Mouse (Mus musculus) forebrain, embryonic 13.5 days (tissue): Measurements from ENCODE around the gene Dctn5. TPM values are rescaled to one million over a fixed set of nuclear protein-coding genes. Genes with fewer than 3 reads are reported as not detected.

Experiments
- ATAC-seq: fragments of 200-750 bp; cut with Nextera tagmentation; 2 replicates; pipeline ENCODE4 v1.8.0; 2017
- H3K27ac ChIP-seq: fragments of 300-500 bp; sonication (generic); 2 replicates; pipeline ENCODE4 v1.5.1; 2015; ENCODE audit warnings: inconsistent platforms, mild to moderate bottlenecking, moderate library complexity
- H3K27me3 ChIP-seq: fragments of 300-500 bp; sonication (generic); 2 replicates; pipeline ENCODE4 v1.6.1; 2015; ENCODE audit warnings: mild to moderate bottlenecking, inconsistent platforms
- H3K36me3 ChIP-seq: fragments of 300-500 bp; sonication (generic); 2 replicates; pipeline ENCODE4 v1.6.1; 2015; ENCODE audit warnings: mild to moderate bottlenecking, inconsistent platforms; ENCODE audit not compliant: poor library complexity, severe bottlenecking
- H3K4me1 ChIP-seq: fragments of 300-500 bp; sonication (generic); 2 replicates; pipeline ENCODE4 v1.6.1; 2015; ENCODE audit warnings: inconsistent platforms
- H3K4me2 ChIP-seq: fragments of 300-500 bp; sonication (generic); 2 replicates; pipeline ENCODE4 v1.6.1; 2015; ENCODE audit warnings: inconsistent platforms, mild to moderate bottlenecking, moderate library complexity
- H3K4me3 ChIP-seq: fragments of 300-500 bp; sonication (generic); 2 replicates; pipeline ENCODE4 v1.5.1; 2015; ENCODE audit warnings: mild to moderate bottlenecking, inconsistent platforms
- H3K9ac ChIP-seq: fragments of 300-500 bp; sonication (generic); 2 replicates; pipeline ENCODE4 v1.6.1; 2015; ENCODE audit warnings: mild to moderate bottlenecking, inconsistent platforms
- H3K9me3 ChIP-seq: fragments of 300-500 bp; sonication (generic); replicated peaks from 2 replicates; pipeline ENCODE4 v1.6.1; 2016; ENCODE audit warnings: inconsistent platforms
- WGBS: fragments of 180-500 bp; shearing (Covaris S2); methylation state at CpG from one replicate; pipeline ENCODE4 v1.1.7; 2015; 5-methylcytosine and 5-hydroxymethylcytosine counted together
- polyA plus RNA-seq: library from polyadenylated mRNA; unstranded; fragments of >200 nt; fragmentation: Nextera tagmentation; extraction: Ambion mirVana; gene quantifications from 2 replicates; pipeline ENCODE4 v1.2.1, GENCODE M21; 2015

The Dctn5 gene
- polyA plus RNA-seq, 1 experiment from 2014 or later: 140 TPM

DNA sequence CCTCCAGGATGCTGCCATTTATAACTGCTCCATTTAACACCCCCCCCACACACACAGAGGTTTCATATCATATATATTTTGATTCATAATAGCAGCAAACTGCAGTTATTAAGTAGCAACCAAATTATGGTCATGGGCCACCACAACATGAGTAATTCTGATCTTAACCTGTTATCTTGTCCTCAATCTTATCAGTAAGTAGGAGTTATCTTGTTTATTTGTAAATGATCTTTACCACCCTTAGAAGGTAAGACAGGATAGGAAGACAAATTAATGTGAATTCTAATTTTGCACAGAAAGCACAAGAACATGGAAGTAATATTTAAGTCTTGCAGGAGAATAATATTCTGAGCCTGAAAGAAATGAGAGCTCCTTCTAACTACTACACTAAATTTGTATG lies 1.0 kb upstream of the Dctn5 start:
- Histone ChIP-seq H3K9ac (peak overlapping the region; percentile 87), H3K4me1 (peaks cover 19% of the 10 kb centered on the region), H3K4me3 (peak overlapping the region; percentile 93), H3K36me3 (peaks cover 43% of the 10 kb centered on the region), H3K27me3 (no peaks in the 10 kb centered on the region), H3K9me3 (no peaks in the 10 kb centered on the region), H3K4me2 (peak overlapping the region; percentile 84), H3K27ac (no peak overlapping the region)
- no peak for ATAC-seq

GRCm38 (mm10) chr7:122133338-122133625 lies 441 bp downstream of the Dctn5 start:
- ATAC-seq: no peak
- Histone ChIP-seq H3K4me3 (peak overlapping the region; percentile 93), H3K27me3 (no peaks in the 10 kb centered on the region), H3K36me3 (peaks cover 43% of the 10 kb centered on the region), H3K9ac (peak overlapping the region; percentile 87), H3K27ac (peak overlapping the region; percentile 57; the same call in 1 of the 2 replicates), H3K4me2 (peak overlapping the region; percentile 84), H3K4me1 (peaks cover 19% of the 10 kb centered on the region), H3K9me3 (no peaks in the 10 kb centered on the region)
- 20% methylated on average over 8 of the region's 8 CpGs for WGBS

DNA sequence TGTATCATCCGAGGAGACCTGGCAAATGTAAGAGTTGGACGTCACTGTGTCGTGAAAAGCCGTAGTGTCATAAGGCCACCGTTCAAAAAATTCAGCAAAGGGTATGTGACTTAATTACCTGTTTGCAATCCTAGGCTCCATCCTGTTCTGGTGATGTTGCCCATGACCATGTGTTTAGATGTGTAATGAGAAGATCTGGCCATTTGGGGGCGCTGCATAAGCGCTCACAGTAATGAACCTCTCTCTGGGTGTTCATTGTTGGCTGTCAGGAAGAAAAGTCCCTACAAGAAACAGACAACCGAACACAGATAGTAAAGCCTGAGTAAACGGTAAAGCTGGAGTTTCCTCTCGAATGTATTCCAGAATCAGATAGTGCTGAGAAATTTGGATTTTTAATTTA lies 2.2 kb downstream of the Dctn5 start:
- ATAC-seq: no peak
- Histone ChIP-seq H3K27ac (no peak overlapping the region), H3K4me3 (no peak overlapping the region), H3K27me3 (no peaks in the 10 kb centered on the region), H3K4me1 (peaks cover 19% of the 10 kb centered on the region), H3K9ac (no peak overlapping the region), H3K4me2 (no peak overlapping the region), H3K36me3 (peaks cover 55% of the 10 kb centered on the region), H3K9me3 (no peaks in the 10 kb centered on the region)
- WGBS: 71% methylated on average over 10 of the region's 10 CpGs

GRCm38 (mm10) chr7:122137071-122137470 lies 4.2 kb downstream of the Dctn5 start:
- Histone ChIP-seq H3K9me3 (no peaks in the 10 kb centered on the region), H3K36me3 (peaks cover 75% of the 10 kb centered on the region), H3K4me2 (no peak overlapping the region), H3K27me3 (no peaks in the 10 kb centered on the region), H3K27ac (no peak overlapping the region), H3K4me3 (no peak overlapping the region), H3K9ac (no peak overlapping the region), H3K4me1 (peaks cover 14% of the 10 kb centered on the region)
- ATAC-seq: no peak

GRCm38 (mm10) chr7:122138190-122138589 lies 5.3 kb downstream of the Dctn5 start:
- H3K9ac ChIP-seq: no peak overlapping the region
- peaks cover 84% of the 10 kb centered on the region for H3K36me3 ChIP-seq
- H3K27me3 ChIP-seq: no peaks in the 10 kb centered on the region
- no peak for ATAC-seq
- WGBS: 95% methylated on average over 5 of the region's 5 CpGs
- H3K4me2 ChIP-seq: no peak overlapping the region
- peaks cover 11% of the 10 kb centered on the region for H3K4me1 ChIP-seq
- H3K27ac ChIP-seq: no peak overlapping the region
- H3K9me3 ChIP-seq: no peaks in the 10 kb centered on the region
- no peak overlapping the region for H3K4me3 ChIP-seq

DNA sequence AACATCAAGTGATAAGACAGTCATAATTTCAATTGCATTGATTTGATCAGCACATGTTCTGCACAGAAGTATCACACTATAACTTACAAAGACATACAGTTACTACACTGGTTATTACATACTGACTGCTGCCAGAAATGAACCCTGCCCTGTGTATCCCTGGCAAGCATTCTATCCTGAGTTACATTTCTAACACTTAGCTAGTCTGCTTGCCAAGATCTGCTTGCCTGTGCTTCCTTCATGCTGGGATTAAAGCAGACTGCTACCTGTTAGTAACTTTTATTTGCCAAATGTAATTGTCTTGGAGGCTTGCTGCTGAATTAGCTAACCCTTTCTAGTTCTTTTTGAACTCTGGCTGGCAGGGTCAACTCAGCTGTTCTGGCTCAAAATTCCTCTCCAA lies 8.2 kb downstream of the Dctn5 start:
- H3K27ac ChIP-seq: no peak overlapping the region
- no peak for ATAC-seq
- H3K36me3 ChIP-seq: peaks cover 95% of the 10 kb centered on the region
- H3K27me3 ChIP-seq: no peaks in the 10 kb centered on the region
- no peaks in the 10 kb centered on the region for H3K4me1 ChIP-seq
- no peak overlapping the region for H3K4me3 ChIP-seq
- no peak overlapping the region for H3K9ac ChIP-seq
- no peaks in the 10 kb centered on the region for H3K9me3 ChIP-seq
- no peak overlapping the region for H3K4me2 ChIP-seq

GRCm38 (mm10) chr7:122152473-122152872 lies 19.6 kb downstream of the Dctn5 start:
- Histone ChIP-seq H3K9ac (no peak overlapping the region), H3K27me3 (no peaks in the 10 kb centered on the region), H3K4me1 (peaks cover 4% of the 10 kb centered on the region), H3K36me3 (peaks cover 30% of the 10 kb centered on the region), H3K9me3 (no peaks in the 10 kb centered on the region), H3K27ac (no peak overlapping the region), H3K4me2 (no peak overlapping the region), H3K4me3 (no peak overlapping the region)
- 91% methylated on average over 4 of the region's 4 CpGs for WGBS
- ATAC-seq: no peak

DNA sequence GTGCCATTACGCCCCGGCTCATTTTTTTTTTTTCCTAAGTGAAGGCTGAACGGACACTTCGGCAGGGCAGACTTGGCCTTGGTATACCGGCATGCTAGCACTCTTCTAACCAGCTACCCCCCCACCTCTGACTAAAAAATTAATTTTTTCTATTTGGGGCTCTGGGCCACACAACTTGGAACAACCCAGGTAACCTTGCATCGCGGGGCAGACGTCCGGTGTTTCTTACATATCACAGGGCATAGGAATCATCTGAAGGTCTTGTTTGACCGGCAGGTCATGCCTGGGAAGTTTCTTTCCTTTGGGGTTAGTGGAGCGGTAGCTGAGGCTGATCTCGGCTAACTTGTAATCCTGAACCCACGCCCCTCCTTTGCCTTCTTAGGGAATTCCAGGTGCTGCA lies 25.6 kb downstream of the Dctn5 start:
- Histone ChIP-seq H3K4me1 (peaks cover 54% of the 10 kb centered on the region), H3K9me3 (no peaks in the 10 kb centered on the region), H3K9ac (peak overlapping the region; percentile 79), H3K4me2 (peak overlapping the region; percentile 86), H3K27me3 (no peaks in the 10 kb centered on the region), H3K27ac (peak overlapping the region; percentile 80), H3K36me3 (peaks cover 23% of the 10 kb centered on the region), H3K4me3 (peak overlapping the region; percentile 81)
- WGBS: 5% methylated on average over 13 of the region's 13 CpGs
- ATAC-seq: no peak

- Histone ChIP-seq H3K9me3 (no peaks in the 10 kb centered on the region), H3K27ac (peak within 1 kb of the TSS; percentile 80), H3K4me2 (peak within 1 kb of the TSS; percentile 86), H3K9ac (peak within 1 kb of the TSS; percentile 79), H3K36me3 (peaks cover 28% of the 10 kb centered on the region), H3K4me1 (peaks cover 54% of the 10 kb centered on the region), H3K27me3 (no peaks in the 10 kb centered on the region), H3K4me3 (peak within 1 kb of the TSS; percentile 81)
- WGBS: under 1% methylated on average over 63 of the region's 63 CpGs
- peak; percentile 95 for ATAC-seq
Observed at GRCm38 (mm10) chr7:122158915-122159902, 26.4 kb downstream of the Dctn5 start, which contains the start of gene Plk1. TSS of gene Plk1 (plus strand) at chr7:122159439.

DNA sequence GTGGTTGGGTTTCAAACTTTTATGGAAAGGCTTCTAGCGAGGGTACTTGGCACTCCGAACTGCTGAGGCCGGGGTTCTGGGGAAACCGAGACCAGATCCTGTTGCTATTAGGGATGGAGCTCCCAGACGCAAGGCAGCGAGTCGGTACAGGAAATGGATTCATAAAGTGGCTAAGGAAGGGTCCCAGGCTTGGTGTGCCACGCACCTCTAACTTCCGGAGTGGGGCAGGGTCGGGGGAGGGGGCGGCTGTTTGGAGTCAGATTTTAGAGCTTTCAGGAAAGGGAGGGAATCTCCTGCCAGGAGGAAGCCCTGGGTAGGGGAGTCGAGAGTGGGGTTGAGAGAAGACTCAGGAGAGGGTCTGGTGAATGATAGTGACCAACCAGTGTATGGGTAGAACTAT lies 27.2 kb downstream of the Dctn5 start:
- no peak for ATAC-seq
- 0 out of 2 replicates have a peak overlapping the region, but pooled peaks have one; percentile 35 for H3K27ac ChIP-seq
- under 1% methylated on average over 12 of the region's 12 CpGs for WGBS

GRCm38 (mm10) chr7:122163766-122164165 lies 30.9 kb downstream of the Dctn5 start:
- H3K36me3 ChIP-seq: peaks cover 74% of the 10 kb centered on the region
- no peak overlapping the region for H3K9ac ChIP-seq
- no peak overlapping the region for H3K27ac ChIP-seq
- peaks cover 37% of the 10 kb centered on the region for H3K4me1 ChIP-seq
- H3K4me3 ChIP-seq: no peak overlapping the region
- 87% methylated on average over 8 of the region's 8 CpGs for WGBS
- ATAC-seq: no peak
- no peak overlapping the region for H3K4me2 ChIP-seq
- no peaks in the 10 kb centered on the region for H3K9me3 ChIP-seq
- H3K27me3 ChIP-seq: no peaks in the 10 kb centered on the region

More for the DNA sequence above, 27.2 kb downstream of the Dctn5 start:
- H3K9me3 ChIP-seq: no peaks in the 10 kb centered on the region
- H3K4me2 ChIP-seq: peak overlapping the region; percentile 86
- H3K4me3 ChIP-seq: peak overlapping the region; percentile 81
- peaks cover 37% of the 10 kb centered on the region for H3K36me3 ChIP-seq
- no peaks in the 10 kb centered on the region for H3K27me3 ChIP-seq
- H3K9ac ChIP-seq: peak overlapping the region; percentile 79
- H3K4me1 ChIP-seq: peaks cover 54% of the 10 kb centered on the region

DNA sequence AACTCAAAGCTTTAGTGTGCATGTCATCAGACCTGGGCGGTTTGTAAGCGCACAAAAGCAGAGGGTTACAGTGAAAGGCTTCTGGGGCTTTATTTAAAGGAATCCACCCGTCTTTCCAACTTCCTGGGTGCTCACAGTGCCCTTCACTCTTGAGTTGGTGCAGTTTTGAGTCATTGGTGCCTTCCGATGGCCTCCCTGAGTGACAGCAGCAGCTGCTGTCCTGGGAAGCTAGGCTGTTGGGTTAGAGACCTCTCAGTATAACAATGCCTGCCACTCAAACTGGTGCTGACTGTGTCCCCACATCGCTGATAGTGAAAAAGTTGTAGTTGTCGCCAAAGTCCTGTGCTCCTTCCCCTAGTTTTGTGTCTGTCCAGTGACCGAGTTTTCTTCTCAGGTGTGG lies 34.4 kb downstream of the Dctn5 start:
- Histone ChIP-seq H3K27me3 (no peaks in the 10 kb centered on the region), H3K4me3 (no peak overlapping the region), H3K36me3 (peaks cover 86% of the 10 kb centered on the region), H3K27ac (no peak overlapping the region), H3K9me3 (no peaks in the 10 kb centered on the region), H3K4me1 (peaks cover 8% of the 10 kb centered on the region; the same call in 1 of the 2 replicates), H3K9ac (no peak overlapping the region), H3K4me2 (no peak overlapping the region)
- 91% methylated on average over 7 of the region's 7 CpGs for WGBS
- ATAC-seq: no peak
